Mouse (Mus musculus): ENCODE data around the gene Slamf9. TPM values are rescaled to one million over a fixed set of nuclear protein-coding genes. Genes with fewer than 3 reads are reported as not detected.

Gene Slamf9
- 0.49 and 0.72 TPM in 2 replicates for polyA plus RNA-seq (2015; fragmentation: Nextera tagmentation; extraction: Ambion mirVana)

DNA sequence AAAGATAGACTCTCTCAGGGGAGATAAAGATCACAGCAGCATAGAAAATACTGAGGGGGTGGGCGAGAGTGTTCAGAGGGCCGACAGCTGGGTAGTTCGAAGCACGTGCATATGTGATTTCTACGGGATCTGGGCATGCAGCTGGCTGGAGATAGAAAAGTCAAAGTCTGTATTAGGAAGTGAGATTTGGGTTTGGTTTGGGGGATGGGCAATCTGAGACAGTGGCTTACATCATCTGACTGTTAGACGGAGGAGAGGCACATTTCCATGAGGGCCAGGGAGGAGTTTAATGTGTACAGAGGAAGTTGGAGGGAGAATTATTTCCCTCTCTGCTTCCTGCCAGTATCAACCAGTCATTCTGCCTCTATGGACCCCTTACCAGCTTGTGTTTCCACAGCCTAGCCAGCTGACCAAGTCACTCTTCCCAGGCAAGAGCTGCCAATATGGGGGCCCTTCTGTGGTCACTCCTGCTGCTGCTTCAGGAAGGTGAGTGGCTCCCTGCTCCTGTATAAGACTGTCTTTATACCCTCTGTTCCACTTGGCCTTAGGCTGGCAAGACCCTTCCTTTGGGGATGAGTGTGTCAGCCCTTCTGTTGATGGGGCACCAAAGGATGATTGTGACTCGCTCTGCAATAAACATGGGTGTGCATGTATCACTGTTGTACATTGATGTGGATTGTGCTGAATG lies at the start of gene Slamf9:
Gene Slamf9 (plus strand): TSS at position 305 of the 688 bp plus-strand sequence.

DNA sequence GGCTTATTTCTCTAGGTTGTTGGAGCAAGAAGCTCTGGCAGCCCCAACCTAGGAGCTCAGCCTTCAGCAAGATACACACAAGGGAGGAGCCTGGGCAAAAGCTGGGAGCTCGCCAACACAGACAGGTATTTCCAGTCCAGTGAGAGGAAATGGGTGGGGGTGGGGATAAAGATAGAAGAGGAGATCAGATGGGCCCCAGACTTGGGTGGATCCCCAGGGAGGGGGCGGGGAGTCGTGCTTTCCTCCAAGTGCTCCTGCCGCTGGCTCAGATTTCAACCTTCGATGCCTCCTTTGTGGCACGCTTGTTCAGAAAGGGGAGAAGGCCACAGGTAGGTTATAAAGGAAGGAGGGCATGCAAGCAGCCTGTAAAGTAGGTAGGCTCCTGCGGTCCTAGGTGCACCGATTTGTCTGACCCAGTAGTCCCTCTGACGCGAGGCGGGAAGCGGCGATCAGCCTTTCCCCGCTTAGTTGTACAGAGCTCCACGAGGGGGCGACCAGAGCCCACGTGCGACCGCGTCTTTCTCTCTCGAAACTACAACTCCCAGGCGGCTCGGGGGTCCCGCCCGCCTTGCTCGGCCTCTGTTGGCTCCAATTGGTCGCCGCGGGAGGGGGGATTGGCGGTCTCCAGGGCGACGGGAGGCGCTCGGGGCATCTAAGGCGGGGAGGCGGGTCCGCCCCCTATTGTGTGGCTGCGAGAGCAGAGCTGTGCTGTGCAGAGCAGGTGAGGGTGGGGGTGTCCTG lies 6.6 kb downstream of the Slamf9 start, which contains the start of gene Igsf9:
Gene Igsf9 (plus strand): TSS at position 249 of the 741 bp plus-strand sequence.

DNA sequence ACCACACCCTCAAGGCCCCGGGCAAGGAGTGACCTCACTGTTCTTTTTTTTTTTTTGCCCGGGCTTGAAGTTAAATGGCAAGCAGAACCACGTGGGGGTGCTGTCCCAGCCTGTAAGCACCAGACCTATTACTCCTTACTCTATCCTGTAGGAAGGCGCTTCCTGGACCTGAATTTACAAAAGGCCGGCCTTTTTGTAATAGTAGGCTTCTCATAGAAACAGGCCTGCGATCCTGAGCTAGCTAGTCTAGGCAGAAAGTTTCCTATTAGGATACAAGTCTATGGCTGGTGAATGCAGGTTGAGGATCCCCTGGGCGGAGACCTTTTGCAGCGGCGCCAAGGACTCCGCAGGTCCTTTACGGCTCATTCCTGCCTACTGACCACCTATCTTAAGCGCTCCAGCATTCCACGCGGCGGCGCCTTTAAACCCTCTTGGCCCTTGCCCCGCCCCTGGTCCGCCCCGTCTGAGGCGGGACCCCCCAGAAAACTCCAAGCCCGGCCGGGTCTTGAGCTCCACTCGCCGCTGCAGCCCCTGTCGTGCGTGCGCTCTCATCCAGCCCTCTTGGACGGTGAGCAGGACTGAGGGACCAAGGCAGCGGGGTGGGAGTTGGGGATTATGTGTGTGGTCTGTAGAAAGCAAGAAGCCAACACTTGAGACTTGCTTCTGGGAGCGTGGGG lies 24.7 kb downstream of the Slamf9 start, which contains the start of gene Tagln2:
Gene Tagln2 (plus strand): TSS at position 283 of the 677 bp plus-strand sequence.

DNA sequence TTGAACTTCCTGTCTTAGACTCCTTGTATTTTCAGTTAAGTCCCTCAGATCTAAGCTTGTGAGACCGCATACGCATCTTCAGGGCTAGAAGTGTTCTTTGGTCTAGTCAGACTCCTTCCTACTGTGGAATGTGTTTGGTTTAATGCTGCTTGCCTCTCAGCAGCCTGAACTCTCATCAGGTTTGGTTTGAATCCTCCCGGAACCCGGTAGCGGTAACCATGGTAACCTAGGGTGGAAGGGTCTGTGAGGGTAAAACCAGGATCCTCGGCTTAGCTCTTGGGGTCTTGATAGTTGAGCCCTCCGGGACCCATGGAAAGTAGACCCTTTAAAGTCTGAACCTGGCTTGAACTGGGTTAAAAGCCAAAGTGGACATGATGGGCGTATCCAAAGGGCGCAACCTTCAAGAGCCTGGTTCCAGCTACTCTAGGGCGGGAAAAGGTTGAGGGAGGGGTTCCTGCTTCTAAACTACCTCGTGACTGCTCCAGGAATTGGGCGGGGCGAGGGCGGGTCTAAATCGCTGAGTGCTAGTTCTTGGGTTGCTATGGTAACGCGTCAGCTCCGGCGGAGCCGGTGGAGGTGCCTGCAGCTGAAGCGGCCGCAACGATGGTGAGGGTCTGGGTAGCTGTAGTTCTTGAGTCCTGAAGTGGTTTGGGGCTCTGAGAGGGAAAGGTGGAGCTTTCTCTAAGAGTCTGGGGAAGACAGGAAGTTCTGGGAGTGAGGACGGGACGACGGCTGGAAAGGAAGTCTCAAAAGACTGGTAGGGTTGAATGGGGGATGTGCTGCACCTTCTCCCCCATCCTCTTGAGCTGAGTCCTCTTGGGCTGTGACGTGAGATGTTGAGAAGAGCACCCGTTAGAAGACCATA lies 45.6 kb downstream of the Slamf9 start, which contains the start of gene Cfap45:
Gene Cfap45 (plus strand): TSS at position 226 of the 865 bp plus-strand sequence.

Other genes with a start within 250 kb of the Slamf9 start
- 0.05 and 0.10 TPM in 2 replicates for gene Atp1a4, start 216.9 kb upstream of the Slamf9 start, polyA plus RNA-seq (2015; fragmentation: Nextera tagmentation; extraction: Ambion mirVana)
- 16.3 and 17.3 TPM in 2 replicates for gene Igsf8, start 213.7 kb upstream of the Slamf9 start, polyA plus RNA-seq (2015; fragmentation: Nextera tagmentation; extraction: Ambion mirVana)
- 105 and 110 TPM in 2 replicates for gene Atp1a2, start 177.3 kb upstream of the Slamf9 start, polyA plus RNA-seq (2015; fragmentation: Nextera tagmentation; extraction: Ambion mirVana)
- not detected in 2 replicates for gene Kcnj9, start 146.0 kb upstream of the Slamf9 start, polyA plus RNA-seq (2015; fragmentation: Nextera tagmentation; extraction: Ambion mirVana)
- gene Kcnj10, start 134.1 kb upstream of the Slamf9 start, polyA plus RNA-seq (2015; fragmentation: Nextera tagmentation; extraction: Ambion mirVana): 0.27 and 0.38 TPM in 2 replicates
- gene Pigm, start 98.8 kb upstream of the Slamf9 start, polyA plus RNA-seq (2015; fragmentation: Nextera tagmentation; extraction: Ambion mirVana): 2.4 TPM in 2 replicates
- gene Igsf9, start 6.4 kb downstream of the Slamf9 start, polyA plus RNA-seq (2015; fragmentation: Nextera tagmentation; extraction: Ambion mirVana): 0.81 and 2.2 TPM in 2 replicates
- gene Tagln2, start 24.7 kb downstream of the Slamf9 start, polyA plus RNA-seq (2015; fragmentation: Nextera tagmentation; extraction: Ambion mirVana): 143 and 184 TPM in 2 replicates
- gene Cfap45, start 45.4 kb downstream of the Slamf9 start, polyA plus RNA-seq (2015; fragmentation: Nextera tagmentation; extraction: Ambion mirVana): 1.2 and 1.4 TPM in 2 replicates
- gene Vsig8, start 80.6 kb downstream of the Slamf9 start, polyA plus RNA-seq (2015; fragmentation: Nextera tagmentation; extraction: Ambion mirVana): not detected in 2 replicates
- gene Slamf8, start 115.2 kb downstream of the Slamf9 start, polyA plus RNA-seq (2015; fragmentation: Nextera tagmentation; extraction: Ambion mirVana): 0.14 TPM in 1 of 2 replicates, not detected in the other
- gene Fcrl6, start 127.2 kb downstream of the Slamf9 start, polyA plus RNA-seq (2015; fragmentation: Nextera tagmentation; extraction: Ambion mirVana): not detected in 2 replicates
- 35.3 and 40.9 TPM in 2 replicates for gene Dusp23, start 157.6 kb downstream of the Slamf9 start, polyA plus RNA-seq (2015; fragmentation: Nextera tagmentation; extraction: Ambion mirVana)
- 0.15 and 0.33 TPM in 2 replicates for gene Crp, start 222.7 kb downstream of the Slamf9 start, polyA plus RNA-seq (2015; fragmentation: Nextera tagmentation; extraction: Ambion mirVana)